Mouse (Mus musculus): ENCODE measurements around the gene Cct5.

The Cct5 gene

GRCm38 (mm10) chr15:31565786-31566185 lies 35.8 kb downstream of the Cct5 start:
- no peak for TF ChIP-seq NANOG (IDR thresholded peaks at IDR 0.05; ENCODE audit: borderline replicate concordance, low read length)
- TF ChIP-seq POU5F1 (IDR thresholded peaks at IDR 0.05; ENCODE audit: borderline replicate concordance, low read length) = no peak
- no peak for TF ChIP-seq CTCF (conservative IDR thresholded peaks at IDR 0.05; ENCODE audit: low read length)
- no peaks in the 10 kb centered on the region; the same call in 1 of the 2 replicates for H3K27me3 ChIP-seq (ENCODE audit: insufficient read depth, low read length)
- H3K4me3 ChIP-seq (replicated peaks; ENCODE audit: low read length) = no peak overlapping the region
- H3K9me3 ChIP-seq (ENCODE audit: low read length) = no peaks in the 10 kb centered on the region
- no peaks in the 10 kb centered on the region for H3K36me3 ChIP-seq (ENCODE audit: insufficient read depth, low read length)
- H3K4me1 ChIP-seq (replicated peaks; ENCODE audit: low read depth, low read length) = peaks cover 51% of the 10 kb centered on the region

GRCm38 (mm10) chr15:31565184-31565583 lies 36.4 kb downstream of the Cct5 start, which contains the start of gene Cmbl:
TSS of gene Cmbl (plus strand) at chr15:31565389.
- Histone ChIP-seq H3K9me3 (ENCODE audit: low read length) (no peaks in the 10 kb centered on the region), H3K27me3 (ENCODE audit: insufficient read depth, low read length) (no peaks in the 10 kb centered on the region; the same call in 1 of the 2 replicates), H3K4me3 (replicated peaks; ENCODE audit: low read length) (no peak within 1 kb of the TSS), H3K4me1 (replicated peaks; ENCODE audit: low read depth, low read length) (peaks cover 51% of the 10 kb centered on the region), H3K36me3 (ENCODE audit: insufficient read depth, low read length) (no peaks in the 10 kb centered on the region)
- no peak for TF ChIP-seq CTCF (conservative IDR thresholded peaks at IDR 0.05; ENCODE audit: low read length)
- no peak for TF ChIP-seq POU5F1 (IDR thresholded peaks at IDR 0.05; ENCODE audit: borderline replicate concordance, low read length)
- no peak for TF ChIP-seq NANOG (IDR thresholded peaks at IDR 0.05; ENCODE audit: borderline replicate concordance, low read length)

GRCm38 (mm10) chr15:31563577-31564546 lies 37.7 kb downstream of the Cct5 start:
- Histone ChIP-seq H3K36me3 (ENCODE audit: insufficient read depth, low read length) (no peaks in the 10 kb centered on the region), H3K27me3 (ENCODE audit: insufficient read depth, low read length) (no peaks in the 10 kb centered on the region; the same call in 1 of the 2 replicates), H3K4me3 (replicated peaks; ENCODE audit: low read length) (peak overlapping the region; percentile 48), H3K4me1 (replicated peaks; ENCODE audit: low read depth, low read length) (peaks cover 46% of the 10 kb centered on the region), H3K9me3 (ENCODE audit: low read length) (no peaks in the 10 kb centered on the region)
- no peak for TF ChIP-seq NANOG (IDR thresholded peaks at IDR 0.05; ENCODE audit: borderline replicate concordance, low read length)
- no peak for TF ChIP-seq POU5F1 (IDR thresholded peaks at IDR 0.05; ENCODE audit: borderline replicate concordance, low read length)
- no peak for TF ChIP-seq CTCF (conservative IDR thresholded peaks at IDR 0.05; ENCODE audit: low read length)

- Histone ChIP-seq H3K4me3 (replicated peaks; ENCODE audit: low read length) (no peak overlapping the region), H3K27me3 (ENCODE audit: insufficient read depth, low read length) (no peaks in the 10 kb centered on the region; the same call in 1 of the 2 replicates), H3K36me3 (ENCODE audit: insufficient read depth, low read length) (no peaks in the 10 kb centered on the region), H3K9me3 (ENCODE audit: low read length) (peaks cover 1% of the 10 kb centered on the region; the same call in 1 of the 2 replicates), H3K4me1 (replicated peaks; ENCODE audit: low read depth, low read length) (peaks cover 36% of the 10 kb centered on the region)
- no peak for TF ChIP-seq CTCF (conservative IDR thresholded peaks at IDR 0.05; ENCODE audit: low read length)
- no peak for TF ChIP-seq NANOG (IDR thresholded peaks at IDR 0.05; ENCODE audit: borderline replicate concordance, low read length)
- TF ChIP-seq POU5F1 (IDR thresholded peaks at IDR 0.05; ENCODE audit: borderline replicate concordance, low read length) = no peak
Observed at GRCm38 (mm10) chr15:31562847-31563246, 38.8 kb downstream of the Cct5 start.

- H3K9me3 ChIP-seq (ENCODE audit: low read length) = peaks cover 3% of the 10 kb centered on the region; the same call in 1 of the 2 replicates
- no peaks in the 10 kb centered on the region for H3K36me3 ChIP-seq (ENCODE audit: insufficient read depth, low read length)
- H3K4me1 ChIP-seq (replicated peaks; ENCODE audit: low read depth, low read length) = peaks cover 30% of the 10 kb centered on the region
- 0 out of 2 replicates have a peak overlapping the region, but pooled peaks have one; percentile 3 for H3K4me3 ChIP-seq (replicated peaks; ENCODE audit: low read length)
- no peaks in the 10 kb centered on the region; the same call in 1 of the 2 replicates for H3K27me3 ChIP-seq (ENCODE audit: insufficient read depth, low read length)
- TF ChIP-seq NANOG (IDR thresholded peaks at IDR 0.05; ENCODE audit: borderline replicate concordance, low read length) (no peak), CTCF (conservative IDR thresholded peaks at IDR 0.05; ENCODE audit: low read length) (no peak), POU5F1 (IDR thresholded peaks at IDR 0.05; ENCODE audit: borderline replicate concordance, low read length) (no peak)
Observed at GRCm38 (mm10) chr15:31561976-31562375, 39.6 kb downstream of the Cct5 start.

GRCm38 (mm10) chr15:31561390-31561789 lies 40.2 kb downstream of the Cct5 start:
- Histone ChIP-seq H3K27me3 (ENCODE audit: insufficient read depth, low read length) (no peaks in the 10 kb centered on the region; the same call in 1 of the 2 replicates), H3K9me3 (ENCODE audit: low read length) (peaks cover 3% of the 10 kb centered on the region; the same call in 1 of the 2 replicates), H3K4me3 (replicated peaks; ENCODE audit: low read length) (0 out of 2 replicates have a peak overlapping the region, but pooled peaks have one; percentile 3), H3K4me1 (replicated peaks; ENCODE audit: low read depth, low read length) (peaks cover 31% of the 10 kb centered on the region), H3K36me3 (ENCODE audit: insufficient read depth, low read length) (no peaks in the 10 kb centered on the region)
- no peak for TF ChIP-seq NANOG (IDR thresholded peaks at IDR 0.05; ENCODE audit: borderline replicate concordance, low read length)
- no peak for TF ChIP-seq CTCF (conservative IDR thresholded peaks at IDR 0.05; ENCODE audit: low read length)
- TF ChIP-seq POU5F1 (IDR thresholded peaks at IDR 0.05; ENCODE audit: borderline replicate concordance, low read length) = no peak

- Histone ChIP-seq H3K4me1 (replicated peaks; ENCODE audit: low read depth, low read length) (peaks cover 26% of the 10 kb centered on the region), H3K9me3 (ENCODE audit: low read length) (peaks cover 3% of the 10 kb centered on the region; the same call in 1 of the 2 replicates), H3K27me3 (ENCODE audit: insufficient read depth, low read length) (no peaks in the 10 kb centered on the region), H3K36me3 (ENCODE audit: insufficient read depth, low read length) (no peaks in the 10 kb centered on the region), H3K4me3 (replicated peaks; ENCODE audit: low read length) (no peak overlapping the region)
- TF ChIP-seq POU5F1 (IDR thresholded peaks at IDR 0.05; ENCODE audit: borderline replicate concordance, low read length) (no peak), CTCF (conservative IDR thresholded peaks at IDR 0.05; ENCODE audit: low read length) (no peak), NANOG (IDR thresholded peaks at IDR 0.05; ENCODE audit: borderline replicate concordance, low read length) (no peak)
Observed at GRCm38 (mm10) chr15:31554855-31555254, 46.7 kb downstream of the Cct5 start.

- Histone ChIP-seq H3K9me3 (ENCODE audit: low read length) (no peaks in the 10 kb centered on the region), H3K4me3 (replicated peaks; ENCODE audit: low read length) (no peak overlapping the region), H3K36me3 (ENCODE audit: insufficient read depth, low read length) (no peaks in the 10 kb centered on the region), H3K4me1 (replicated peaks; ENCODE audit: low read depth, low read length) (peaks cover 48% of the 10 kb centered on the region), H3K27me3 (ENCODE audit: insufficient read depth, low read length) (no peaks in the 10 kb centered on the region)
- TF ChIP-seq CTCF (conservative IDR thresholded peaks at IDR 0.05; ENCODE audit: low read length) = no peak
Observed at GRCm38 (mm10) chr15:31550381-31550780, 51.2 kb downstream of the Cct5 start.
